Mouse (Mus musculus) olfactory bulb, adult 2 months (tissue): Measurements from ENCODE around the gene Arid1b.

ENCODE experiments used
- CTCF ChIP-seq: fragments of 200-500 bp; IDR thresholded peaks from 2 replicates; pipeline ENCODE4 v1.5.1; 2012; ENCODE audit warnings: low read depth, mild to moderate bottlenecking, low read length, moderate library complexity; ENCODE audit not compliant: insufficient read depth
- POLR2A ChIP-seq: fragments of 200-500 bp; IDR thresholded peaks from 2 replicates; pipeline ENCODE4 v1.6.1; 2012; ENCODE audit warnings: mild to moderate bottlenecking, low read depth, low read length, moderate library complexity; ENCODE audit not compliant: insufficient read depth

GRCm38 (mm10) chr17:5001531-5002131 lies 7.5 kb downstream of the Arid1b start:
- no peak for TF ChIP-seq POLR2A
- TF ChIP-seq CTCF: no peak
